Mouse (Mus musculus): ENCODE measurements at regions not wholly inside any gene's neighbourhood (a gene's known extent, or its start where the extent isn't known, plus 50 kb on each side); places are given as distances from the start of the nearest gene placed in this dataset.

GRCm38 (mm10) chr9:31583983-31584382, 119.7 kb upstream of the Tmem45b start:
- DNase-seq (ENCODE audit: low spot score in 2 of 2), result no peak

GRCm38 (mm10) chr9:31582947-31583346, 118.7 kb upstream of the Tmem45b start:
- DNase-seq (ENCODE audit: low spot score in 2 of 2), result no peak

- DNase-seq (ENCODE audit: low spot score in 2 of 2), result no peak
Measured at GRCm38 (mm10) chr9:31578506-31579173, 114.4 kb upstream of the Tmem45b start.

- no peak for DNase-seq (ENCODE audit: low spot score in 2 of 2)
Measured at GRCm38 (mm10) chr9:31577066-31577465, 112.8 kb upstream of the Tmem45b start.

- DNase-seq (ENCODE audit: low spot score in 2 of 2), result no peak
Measured at GRCm38 (mm10) chr9:31567029-31567428, 102.8 kb upstream of the Tmem45b start.

GRCm38 (mm10) chr9:31566257-31567007, 102.2 kb upstream of the Tmem45b start:
- no peak for DNase-seq (ENCODE audit: low spot score in 2 of 2)

- DNase-seq (ENCODE audit: low spot score in 2 of 2), result no peak
Measured at GRCm38 (mm10) chr9:31564996-31565773, 100.9 kb upstream of the Tmem45b start.

GRCm38 (mm10) chr9:31563541-31563940, 99.3 kb upstream of the Tmem45b start:
- no peak for DNase-seq (ENCODE audit: low spot score in 2 of 2)

- DNase-seq (ENCODE audit: low spot score in 2 of 2), result no peak
Measured at GRCm38 (mm10) chr9:31560226-31560556, 95.9 kb upstream of the Tmem45b start.

- DNase-seq (ENCODE audit: low spot score in 2 of 2), result peak; percentile 9 to 44
Measured at GRCm38 (mm10) chr9:31559506-31560225, 95.4 kb upstream of the Tmem45b start.

GRCm38 (mm10) chr9:31543691-31544052, 79.4 kb upstream of the Tmem45b start:
- no peak for DNase-seq (ENCODE audit: low spot score in 2 of 2)

GRCm38 (mm10) chr9:31542909-31543690, 78.8 kb upstream of the Tmem45b start:
- peak; percentile 51 to 82 for DNase-seq (ENCODE audit: low spot score in 2 of 2)

- DNase-seq (ENCODE audit: low spot score in 2 of 2), result no peak
Measured at GRCm38 (mm10) chr9:31541615-31542191, 77.4 kb upstream of the Tmem45b start.

- no peak for DNase-seq (ENCODE audit: low spot score in 2 of 2)
Measured at GRCm38 (mm10) chr9:31538458-31539210, 74.4 kb upstream of the Tmem45b start.

GRCm38 (mm10) chr9:31529021-31529420, 64.8 kb upstream of the Tmem45b start:
- DNase-seq (ENCODE audit: low spot score in 2 of 2), result no peak

GRCm38 (mm10) chr9:31527216-31527615, 63.0 kb upstream of the Tmem45b start:
- DNase-seq (ENCODE audit: low spot score in 2 of 2), result no peak
